Mouse (Mus musculus): ENCODE measurements at regions not wholly inside any gene's neighbourhood (a gene's known extent, or its start where the extent isn't known, plus 50 kb on each side); places are given as distances from the start of the nearest gene placed in this dataset.
"Not testable (repeated sequence)": the region's sequence is repeated elsewhere in the genome, so short reads cannot be mapped to it uniquely, and the experiment has no call there.

- DNase-seq (ENCODE audit: low spot score): no peak
Measured at GRCm38 (mm10) chr13:97396899-97397640, 156.2 kb downstream of the Enc1 start.

- DNase-seq (ENCODE audit: low spot score): not testable (repeated sequence)
Measured at GRCm38 (mm10) chr13:97396286-97396685, 155.4 kb downstream of the Enc1 start.

GRCm38 (mm10) chr13:97394756-97395454, 154.0 kb downstream of the Enc1 start:
- DNase-seq (ENCODE audit: low spot score): no peak

GRCm38 (mm10) chr13:97394071-97394470, 153.2 kb downstream of the Enc1 start:
- no peak for DNase-seq (ENCODE audit: low spot score)

GRCm38 (mm10) chr13:97393456-97393855, 152.6 kb downstream of the Enc1 start:
- no peak for DNase-seq (ENCODE audit: low spot score)

GRCm38 (mm10) chr13:97390449-97390930, 149.6 kb downstream of the Enc1 start:
- DNase-seq (ENCODE audit: low spot score): peak; percentile 43

- DNase-seq (ENCODE audit: low spot score): no peak
Measured at GRCm38 (mm10) chr13:97388851-97389479, 148.1 kb downstream of the Enc1 start.

GRCm38 (mm10) chr13:97386511-97386910, 145.6 kb downstream of the Enc1 start:
- no peak for DNase-seq (ENCODE audit: low spot score)

- DNase-seq (ENCODE audit: low spot score): no peak
Measured at GRCm38 (mm10) chr13:97385531-97385930, 144.6 kb downstream of the Enc1 start.

GRCm38 (mm10) chr13:97384091-97384777, 143.3 kb downstream of the Enc1 start:
- DNase-seq (ENCODE audit: low spot score): no peak

GRCm38 (mm10) chr13:97383351-97383750, 142.4 kb downstream of the Enc1 start:
- DNase-seq (ENCODE audit: low spot score): no peak

GRCm38 (mm10) chr13:97380366-97380765, 139.5 kb downstream of the Enc1 start:
- DNase-seq (ENCODE audit: low spot score): no peak

GRCm38 (mm10) chr13:97376232-97376523, 135.3 kb downstream of the Enc1 start:
- DNase-seq (ENCODE audit: low spot score): no peak

- DNase-seq (ENCODE audit: low spot score): no peak
Measured at GRCm38 (mm10) chr13:97375501-97376231, 134.8 kb downstream of the Enc1 start.

- DNase-seq (ENCODE audit: low spot score): no peak
Measured at GRCm38 (mm10) chr13:97372348-97372747, 131.4 kb downstream of the Enc1 start.

GRCm38 (mm10) chr13:97371200-97371599, 130.3 kb downstream of the Enc1 start:
- DNase-seq (ENCODE audit: low spot score): no peak

- DNase-seq (ENCODE audit: low spot score): no peak
Measured at GRCm38 (mm10) chr13:97366723-97367122, 125.8 kb downstream of the Enc1 start.

GRCm38 (mm10) chr13:97365557-97366244, 124.8 kb downstream of the Enc1 start:
- no peak for DNase-seq (ENCODE audit: low spot score)

GRCm38 (mm10) chr13:97365004-97365403, 124.1 kb downstream of the Enc1 start:
- DNase-seq (ENCODE audit: low spot score): no peak

- no peak for DNase-seq (ENCODE audit: low spot score)
Measured at GRCm38 (mm10) chr13:97363765-97364164, 122.9 kb downstream of the Enc1 start.

- DNase-seq (ENCODE audit: low spot score): no peak
Measured at GRCm38 (mm10) chr13:97363214-97363613, 122.3 kb downstream of the Enc1 start.

All from heart, adult 8-10 months (tissue).